17 mouse cellular contexts compared by ENCODE assay signal in the genomic region with DNA sequence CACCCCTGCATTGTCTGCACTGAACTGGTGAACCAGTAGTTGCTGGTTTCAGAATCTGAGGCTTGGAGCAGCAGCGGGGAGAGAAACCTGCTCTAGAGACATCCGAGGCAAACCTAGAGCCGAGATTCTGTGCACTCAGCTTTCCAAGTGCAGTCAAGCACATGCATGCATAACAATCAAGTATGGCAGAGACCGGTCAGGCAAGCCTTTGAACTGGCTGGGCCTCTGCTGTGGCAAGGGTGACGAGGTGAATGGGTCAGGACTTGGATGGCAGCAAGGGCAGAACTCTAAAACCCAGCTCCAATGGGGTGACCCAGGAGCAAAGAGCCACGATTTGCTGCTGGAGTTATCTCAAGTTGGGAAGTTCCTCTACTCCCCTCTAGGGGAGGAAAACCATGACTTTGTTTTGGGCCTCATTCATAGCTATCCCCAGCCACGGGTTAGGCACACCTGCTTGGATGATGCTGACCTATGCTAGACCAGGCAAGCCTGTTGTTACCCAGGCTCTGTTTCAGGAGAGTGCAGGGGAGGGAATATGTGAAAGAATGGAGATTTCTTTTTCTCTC. TPM values are rescaled to one million over a fixed set of nuclear protein-coding genes. Genes with fewer than 3 reads are reported as not detected.
A peak's percentile ranks its signal among the peaks of the same experiment; 100 is the strongest.
DNase-seq lines count a peak whose midpoint lies in the region; TF ChIP-seq lines count a peak whose summit lies in the region.
"Had no signal": no experiment of that assay in that cellular context is flagged by ENCODE, and none has a peak within 500 bp of the region (broad histone marks: within the 10 kb centered on the region; RNA-seq: fewer than 3 reads in every experiment).

No protein-coding gene starts in this region.

- peak; percentile 54 for TF ChIP-seq CTCF in layer of hippocampus, adult 2 months (conservative IDR thresholded peaks at IDR 0.05)

- no peak for DNase-seq in layer of hippocampus, adult 2 months (ENCODE audit: low spot score in 2 of 2)
- no peak for DNase-seq in layer of hippocampus, adult 9-11 months
- peak; percentile 2 to 4 for DNase-seq in B cell, adult 2 months
- peak; percentile 61 for DNase-seq in ES-CJ7 (ENCODE audit: low read depth, low spot score)
- DNase-seq in induced T-regulatory cell, adult 2 months (ENCODE audit: low read depth) = peak; percentile 23
- DNase-seq in right cerebral cortex, postnatal 36 days (ENCODE audit: low spot score in 2 of 2) = no peak
- no peak for DNase-seq in cerebellum, adult 8-10 months
- DNase-seq: cerebellum, adult 11-12 months; gastrocnemius, postnatal 25 days; kidney, adult 8-10 months; lung, postnatal 4 days; retina, postnatal 1 day; thymus, adult 2 months had no signal

- no peak overlapping the region for H3K27ac ChIP-seq in layer of hippocampus, adult 2 months
- H3K27ac ChIP-seq: heart, embryonic 13.5 days; hindbrain, embryonic 12.5 days; liver, embryonic 12.5 days; neural tube, embryonic 13.5 days had no signal

- H3K4me3 ChIP-seq in layer of hippocampus, adult 2 months = no peak overlapping the region
- H3K4me3 ChIP-seq: heart, embryonic 13.5 days; hindbrain, embryonic 12.5 days; liver, embryonic 12.5 days; neural tube, embryonic 13.5 days had no signal

RNA-seq across cellular contexts. Expression of a gene that starts 27.1 kb away (rescaled TPM):
- total RNA-seq in layer of hippocampus, adult 2 months (2021) = 100 to 1,000 TPM; 138 to 144 TPM

Comparison
In these comparisons a context has a peak if more than half of its experiments do, and no peak if none do; other contexts are left out.
1. DNase-seq: peak in B cell, adult 2 months (2 of 2), ES-CJ7 (single experiment) and induced T-regulatory cell, adult 2 months (single experiment); none in layer of hippocampus, adult 2 months (0 of 2), layer of hippocampus, adult 9-11 months (single experiment), right cerebral cortex, postnatal 36 days (0 of 2) and cerebellum, adult 8-10 months (single experiment).